Mouse (Mus musculus) thymus, postnatal 14 days (tissue): ENCODE results near the gene Adcy10.

Experiments
- DNase-seq: peaks from one replicate; pipeline ENCODE4 v3.0.0; 2021

The Adcy10 gene

DNA sequence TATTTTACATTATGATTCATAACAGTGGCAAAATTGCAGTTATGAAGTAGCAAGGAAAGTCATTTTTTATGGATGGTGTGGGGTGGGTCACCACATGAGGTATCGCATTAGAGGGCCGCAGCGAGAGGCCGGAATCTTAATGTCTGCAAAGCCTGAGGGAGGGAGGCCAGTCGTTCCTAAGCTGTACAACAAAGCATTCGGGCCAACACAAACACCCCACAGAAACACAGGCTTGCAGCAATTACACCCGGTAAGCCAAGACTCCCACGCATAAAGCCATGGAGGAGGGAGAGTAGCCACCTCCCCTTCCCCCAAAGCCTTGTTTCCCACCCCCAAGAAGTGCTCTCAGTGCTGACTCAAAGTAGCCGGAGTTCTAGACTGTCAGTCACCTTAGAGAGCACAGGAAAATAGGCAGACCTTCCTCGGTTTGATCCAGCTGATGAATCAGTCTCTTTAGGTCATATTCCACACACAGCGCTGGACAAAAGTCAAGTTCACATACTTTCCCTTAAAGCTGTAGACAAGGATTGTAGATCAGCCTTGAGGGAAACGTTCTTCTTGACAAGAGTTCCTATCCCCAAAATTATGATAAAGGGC, 51.2 kb downstream of the Adcy10 start:
- no peak for DNase-seq

DNA sequence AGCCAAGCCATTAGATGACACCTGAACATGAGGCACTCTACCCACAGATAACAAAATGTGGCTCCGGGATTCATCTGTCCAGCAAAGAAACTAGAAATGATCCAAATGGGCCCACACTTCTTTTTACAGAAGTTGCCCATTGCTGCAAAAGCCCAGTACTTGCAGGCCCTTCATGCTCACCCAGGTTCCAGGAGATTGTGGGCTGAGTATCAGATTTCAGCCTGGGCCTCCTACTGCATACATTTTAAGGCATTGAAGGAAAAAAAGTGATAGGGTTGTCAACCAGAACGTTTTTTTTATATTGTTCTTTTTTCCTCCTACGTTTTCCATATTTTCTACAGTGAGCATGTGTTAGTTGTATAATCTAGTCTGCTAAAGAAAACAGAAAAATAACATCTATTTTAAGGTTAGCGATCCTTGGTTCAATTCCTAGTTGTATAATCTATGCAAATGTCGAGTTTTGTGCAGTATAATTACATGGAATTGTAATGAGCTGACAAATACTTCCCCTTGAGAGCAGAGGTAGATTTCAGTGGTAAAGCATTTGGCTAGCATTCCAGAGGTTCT, 52.3 kb downstream of the Adcy10 start:
- no peak for DNase-seq

DNA sequence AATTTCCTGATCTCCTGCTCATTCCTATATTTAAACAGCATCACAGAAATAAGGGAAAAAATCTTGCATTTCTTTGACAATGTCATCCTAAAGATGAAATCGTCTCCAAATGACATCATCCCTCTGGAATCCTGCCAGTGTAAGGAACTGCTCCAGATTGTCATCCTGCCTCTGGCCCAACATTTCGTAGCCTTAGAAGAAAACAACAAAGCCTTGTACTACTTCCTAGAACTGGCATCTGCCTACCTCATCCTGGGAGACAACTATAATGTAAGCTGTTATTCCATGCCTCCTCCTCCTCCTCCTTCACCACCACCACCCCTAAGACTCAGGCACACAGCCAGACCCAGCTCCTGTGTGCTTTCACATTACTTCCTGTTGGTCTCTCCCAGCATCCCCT, 71.7 kb downstream of the Adcy10 start:
- DNase-seq, result no peak

DNA sequence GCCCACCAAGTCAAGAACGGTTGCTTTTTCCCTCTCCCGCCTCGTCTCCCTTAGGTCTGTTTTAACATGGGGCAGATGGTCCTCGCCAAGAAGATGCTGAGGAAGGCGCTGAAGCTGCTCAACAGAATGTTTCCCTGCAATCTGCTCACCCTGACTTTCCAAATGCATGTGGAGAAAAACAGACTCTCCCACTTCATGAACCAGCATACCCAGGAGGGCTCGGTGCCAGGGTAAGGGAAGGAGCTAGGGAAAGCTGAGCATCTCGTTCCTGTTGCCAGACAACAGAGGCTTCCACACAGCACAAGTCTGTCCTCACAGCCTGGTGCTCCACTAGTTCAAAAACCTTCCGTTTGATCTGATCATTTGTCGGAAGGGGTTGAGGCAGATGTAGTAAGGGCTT, 74.1 kb downstream of the Adcy10 start:
- DNase-seq, result no peak

DNA sequence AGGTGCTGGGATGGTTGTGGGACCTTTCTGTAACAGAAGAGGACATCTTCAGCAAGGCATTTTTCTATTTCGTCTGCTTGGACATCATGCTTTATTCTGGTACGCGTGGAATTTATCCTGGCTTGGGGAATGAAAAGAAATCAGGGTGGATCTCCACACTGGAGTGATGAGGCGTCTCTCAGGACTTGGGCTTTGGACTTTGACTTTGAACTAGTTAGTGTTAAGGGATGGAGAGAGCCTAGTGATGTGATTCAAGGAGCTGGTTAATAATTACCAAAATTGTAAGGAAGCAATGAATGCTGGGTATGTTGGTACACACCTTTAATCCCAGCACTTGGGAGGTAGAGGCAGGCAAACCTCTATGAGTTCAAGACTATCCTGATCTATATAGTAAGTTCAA, 80.3 kb downstream of the Adcy10 start:
- DNase-seq, result no peak

DNA sequence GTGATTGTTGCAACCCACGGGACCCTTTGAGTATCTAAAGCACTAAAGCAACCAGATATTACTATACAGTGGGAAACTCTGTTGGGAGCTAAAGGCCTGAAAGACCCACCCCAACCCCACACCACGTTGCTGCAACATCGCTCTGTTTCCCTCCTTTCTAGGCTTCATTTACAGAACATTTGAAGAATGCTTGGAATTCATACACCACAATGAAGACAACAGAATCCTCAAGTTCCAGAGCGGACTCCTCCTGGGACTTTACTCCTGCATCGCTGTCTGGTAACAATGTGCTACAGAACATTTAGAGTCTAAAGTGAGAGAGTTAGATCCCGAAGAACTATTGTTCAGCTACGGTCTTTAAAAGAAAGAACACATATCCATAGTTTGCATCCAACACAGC, 82.5 kb downstream of the Adcy10 start:
- DNase-seq, result no peak

DNA sequence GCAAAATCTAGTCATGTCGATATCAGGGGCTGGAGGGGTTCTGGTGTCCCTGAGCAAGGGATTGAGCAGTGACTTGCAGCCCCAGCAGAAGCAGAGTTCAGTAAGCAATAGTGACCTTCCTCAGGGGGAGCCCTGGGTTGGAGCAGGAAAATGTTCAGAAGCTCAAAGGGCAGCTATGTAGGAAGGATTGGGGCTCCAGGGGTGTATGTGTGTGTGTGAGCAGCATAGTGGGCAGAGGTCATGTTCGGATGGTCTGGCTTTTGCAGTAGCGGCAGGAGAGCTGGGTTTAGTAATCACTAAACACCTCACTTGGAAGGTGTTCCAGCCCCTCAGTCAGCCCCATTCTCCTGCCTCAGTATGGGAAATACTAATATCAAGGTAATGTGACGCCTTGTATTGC, 91.0 kb downstream of the Adcy10 start:
- DNase-seq, result no peak

DNA sequence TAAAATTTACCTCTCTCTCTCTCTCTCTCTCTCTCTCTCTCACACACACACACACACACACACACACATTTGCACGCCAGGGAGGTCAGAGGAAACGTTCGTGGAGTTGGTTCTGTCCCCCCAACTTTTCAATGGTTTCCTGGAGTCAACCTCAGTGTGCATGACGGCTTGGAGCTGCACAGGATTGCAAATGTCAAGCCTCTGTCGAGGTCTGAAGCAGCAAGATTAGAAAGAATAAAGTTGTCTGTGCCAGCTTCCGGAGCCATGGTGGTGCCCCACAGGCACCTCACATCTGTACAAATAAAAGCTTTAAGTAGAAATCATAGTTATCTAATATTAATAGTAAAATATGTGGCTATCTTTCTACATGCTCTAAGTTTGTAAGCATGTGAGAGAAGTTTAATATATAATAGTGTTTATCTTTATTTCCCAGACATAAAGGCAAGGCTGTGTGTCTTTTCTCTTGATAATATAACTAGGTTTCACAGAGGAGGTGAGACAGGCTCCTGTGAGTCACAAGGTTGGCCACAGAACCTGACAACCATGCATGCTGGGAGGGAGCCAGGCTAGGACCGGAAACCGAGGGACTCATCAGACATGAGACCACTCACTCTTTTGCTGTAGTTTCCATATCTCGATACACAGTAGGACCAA, 91.6 kb downstream of the Adcy10 start:
- no peak for DNase-seq

DNA sequence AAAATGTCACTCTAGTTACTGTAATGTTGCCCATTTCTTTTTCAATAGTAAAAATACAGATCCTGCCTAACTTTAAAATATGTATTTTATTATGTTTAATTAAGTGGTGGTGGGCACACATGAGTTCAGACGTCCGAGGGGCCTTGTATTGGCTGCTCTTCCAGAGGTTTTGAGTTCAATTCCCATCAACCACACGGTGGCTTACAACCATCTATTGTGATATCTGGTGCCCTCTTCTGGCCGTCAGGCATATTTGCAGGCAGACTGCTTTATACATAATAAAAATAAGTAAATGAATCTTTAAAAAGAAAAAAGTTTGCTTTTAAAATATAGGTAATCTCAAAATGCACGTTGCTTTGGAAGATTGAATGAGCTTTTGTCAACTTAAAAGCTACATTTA, 94.3 kb downstream of the Adcy10 start:
- DNase-seq, result peak; percentile 32

DNA sequence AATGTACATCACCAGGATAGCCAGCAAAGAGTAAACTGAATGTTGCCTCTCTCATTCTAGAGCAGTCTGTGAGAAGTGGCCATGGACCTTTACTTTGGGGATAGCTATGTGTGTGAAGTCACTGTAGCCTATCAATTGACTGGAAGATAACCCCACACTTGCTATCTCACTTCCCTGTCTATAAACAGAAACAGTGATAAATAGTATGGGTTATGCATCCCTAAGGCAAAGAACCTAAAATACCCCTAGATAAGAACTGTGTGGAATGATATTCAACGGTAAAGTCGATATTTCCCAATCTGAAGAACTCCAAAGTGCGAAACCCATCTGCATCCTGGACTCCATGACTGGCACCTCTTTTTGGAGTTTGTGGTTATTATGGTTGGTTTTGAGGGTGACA, 96.3 kb downstream of the Adcy10 start:
- no peak for DNase-seq

DNA sequence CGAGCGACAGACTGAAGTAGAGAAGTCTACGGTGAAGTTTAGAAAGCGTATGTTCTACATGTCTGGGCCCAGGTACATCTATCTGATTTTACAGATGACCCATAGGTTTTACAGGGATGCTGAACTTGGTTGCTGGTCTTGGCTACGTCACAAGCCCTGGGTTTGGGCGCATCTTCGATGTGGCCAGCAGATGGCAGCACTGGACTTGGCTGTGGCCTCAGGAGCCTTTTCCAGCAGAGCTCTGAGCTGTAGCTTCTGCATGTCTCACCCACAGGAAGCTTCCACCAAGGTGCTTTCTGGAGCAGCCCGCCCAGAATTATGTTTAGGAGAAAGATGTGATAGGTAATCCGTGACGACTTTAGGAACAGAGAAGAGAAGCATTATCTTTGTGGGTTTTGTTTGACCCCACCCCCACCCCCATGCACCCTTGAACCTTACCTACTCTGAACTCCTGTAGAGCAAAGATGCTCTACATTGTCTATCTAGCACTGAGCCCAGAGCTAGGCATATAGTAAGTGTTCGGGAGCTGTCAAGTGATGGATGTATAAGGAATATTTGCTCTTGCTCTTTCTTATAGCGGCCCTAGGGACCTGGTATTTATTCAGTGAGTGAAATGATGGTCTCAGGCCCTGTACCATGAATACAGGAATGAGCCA, 98.7 kb downstream of the Adcy10 start:
- DNase-seq, result peak; percentile 89

DNA sequence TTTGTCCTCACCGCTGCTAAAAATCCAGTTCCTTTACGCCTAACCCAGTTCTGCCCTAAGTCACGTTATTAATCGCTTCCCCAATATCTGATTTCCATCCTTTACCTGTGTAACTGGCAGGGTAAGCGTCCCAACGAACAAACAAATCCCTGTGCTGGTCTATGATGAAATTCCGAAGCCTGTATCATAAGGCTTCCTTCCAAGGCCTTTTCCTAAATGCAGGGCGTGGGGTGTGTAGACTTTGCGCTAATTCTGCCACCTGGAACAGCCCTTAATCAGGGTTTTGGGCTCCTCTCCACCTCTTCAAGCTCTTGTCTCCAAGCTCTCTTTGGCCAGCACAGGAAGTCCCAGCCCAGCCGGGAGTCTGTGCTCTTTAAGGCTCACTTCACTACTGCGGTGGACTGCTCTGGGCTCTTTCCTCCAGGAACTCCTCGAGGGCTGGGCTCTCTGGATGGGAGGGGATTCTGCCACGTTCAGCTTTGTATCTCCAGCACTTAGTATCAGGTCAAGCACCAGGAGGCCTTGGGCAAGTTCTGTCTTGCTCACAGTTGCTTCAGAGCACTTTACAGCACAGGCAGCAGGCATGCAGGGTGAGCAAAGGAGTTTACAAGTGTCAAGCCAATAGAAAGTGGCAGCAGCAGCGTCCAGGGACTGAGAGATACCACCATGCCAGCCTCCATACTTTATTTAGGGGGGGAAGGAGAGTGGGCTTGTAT, 100.6 kb downstream of the Adcy10 start:
- DNase-seq, result no peak

DNA sequence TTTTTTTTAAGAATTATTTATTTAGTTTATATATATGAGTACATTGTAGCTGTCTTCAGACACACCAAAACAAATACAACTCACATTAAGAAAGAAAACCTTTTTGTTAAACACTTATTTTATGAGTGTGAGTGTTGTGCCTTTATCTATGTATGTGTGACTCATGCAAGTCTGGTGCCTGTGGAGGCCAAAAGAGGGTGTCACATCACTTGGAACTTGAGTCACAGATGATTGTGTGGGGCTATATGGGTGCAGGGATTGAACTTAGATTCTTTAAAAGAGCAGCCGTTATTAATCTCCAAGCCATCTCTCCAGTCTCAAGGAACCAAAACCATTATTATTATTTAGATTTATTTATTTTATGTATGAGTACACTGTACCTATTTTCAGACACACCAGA, 101.4 kb downstream of the Adcy10 start:
- no peak for DNase-seq

DNA sequence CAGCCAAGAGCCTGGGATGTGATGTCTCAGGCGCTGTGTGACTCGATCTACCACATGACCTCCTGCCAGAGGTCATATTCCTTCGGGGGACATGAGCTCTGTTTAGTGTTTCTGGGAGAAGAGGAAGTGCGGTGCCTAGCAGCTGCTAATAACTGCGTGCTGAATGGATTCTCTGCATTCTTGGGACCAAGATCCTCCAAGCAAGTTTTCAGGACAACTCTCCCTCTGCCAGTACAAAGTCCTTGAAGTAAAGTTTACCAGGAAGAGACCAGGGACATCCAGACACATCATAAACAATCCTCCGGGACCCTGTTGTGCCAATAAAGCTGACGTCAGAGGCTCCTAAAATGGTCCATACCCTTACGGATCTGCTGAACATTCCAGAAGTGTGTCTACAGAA, 102.9 kb downstream of the Adcy10 start:
- no peak for DNase-seq

DNA sequence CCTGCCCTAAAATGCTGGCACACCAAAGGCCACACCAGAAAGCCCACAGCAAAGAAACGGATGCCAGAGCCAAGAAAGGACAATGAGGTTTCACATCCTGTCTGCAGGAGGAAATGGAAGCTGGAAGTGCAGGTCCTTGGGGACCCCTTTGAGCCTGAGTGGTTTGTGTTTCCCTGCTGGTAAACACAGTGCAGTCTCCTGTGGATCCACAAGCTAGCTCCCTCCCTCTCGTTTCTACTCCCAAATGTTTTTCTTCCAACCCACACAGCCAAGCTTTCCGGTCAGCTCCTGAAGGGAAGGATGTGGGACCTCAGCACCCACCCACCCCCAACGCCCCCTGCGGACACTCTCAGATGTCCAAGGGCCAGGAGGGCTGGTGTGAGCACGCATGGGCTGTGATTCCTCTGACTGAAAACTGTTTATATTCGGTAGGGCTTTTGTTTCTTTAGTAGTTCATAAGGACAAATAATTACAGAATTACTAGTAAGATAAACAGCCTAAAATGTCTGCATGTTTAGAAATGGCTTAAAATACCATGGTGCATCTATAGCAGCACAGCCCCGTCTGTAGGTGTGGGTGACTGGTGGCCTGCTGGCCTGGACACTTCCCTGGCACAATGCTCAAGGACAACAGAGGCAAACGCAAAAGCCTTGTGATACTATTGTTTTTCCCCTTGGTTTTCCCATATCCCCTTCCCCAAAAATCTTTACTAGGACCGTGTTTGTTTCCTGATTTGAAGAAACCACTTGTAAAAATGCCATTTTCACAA, 104.5 kb downstream of the Adcy10 start:
- no peak for DNase-seq

DNA sequence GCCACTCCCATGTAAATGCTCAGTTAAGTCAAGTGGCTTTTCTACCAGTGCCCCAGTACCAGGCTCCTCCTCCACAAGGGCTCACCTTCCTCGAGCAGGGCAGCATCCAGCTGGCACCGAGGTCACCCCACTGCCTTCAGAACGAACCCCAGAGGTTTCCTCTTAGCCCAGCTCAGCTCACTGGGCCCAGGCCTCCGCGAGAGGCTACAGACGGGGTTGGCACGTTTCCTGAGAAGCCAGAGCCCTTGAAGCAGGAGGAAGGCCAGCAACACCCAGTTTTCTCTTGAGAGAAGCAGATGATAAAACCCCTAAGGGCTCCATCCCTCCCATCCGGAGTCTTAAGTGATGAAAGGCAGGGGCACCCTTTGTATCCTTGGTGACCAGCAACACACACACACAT, 105.8 kb downstream of the Adcy10 start:
- DNase-seq, result no peak

DNA sequence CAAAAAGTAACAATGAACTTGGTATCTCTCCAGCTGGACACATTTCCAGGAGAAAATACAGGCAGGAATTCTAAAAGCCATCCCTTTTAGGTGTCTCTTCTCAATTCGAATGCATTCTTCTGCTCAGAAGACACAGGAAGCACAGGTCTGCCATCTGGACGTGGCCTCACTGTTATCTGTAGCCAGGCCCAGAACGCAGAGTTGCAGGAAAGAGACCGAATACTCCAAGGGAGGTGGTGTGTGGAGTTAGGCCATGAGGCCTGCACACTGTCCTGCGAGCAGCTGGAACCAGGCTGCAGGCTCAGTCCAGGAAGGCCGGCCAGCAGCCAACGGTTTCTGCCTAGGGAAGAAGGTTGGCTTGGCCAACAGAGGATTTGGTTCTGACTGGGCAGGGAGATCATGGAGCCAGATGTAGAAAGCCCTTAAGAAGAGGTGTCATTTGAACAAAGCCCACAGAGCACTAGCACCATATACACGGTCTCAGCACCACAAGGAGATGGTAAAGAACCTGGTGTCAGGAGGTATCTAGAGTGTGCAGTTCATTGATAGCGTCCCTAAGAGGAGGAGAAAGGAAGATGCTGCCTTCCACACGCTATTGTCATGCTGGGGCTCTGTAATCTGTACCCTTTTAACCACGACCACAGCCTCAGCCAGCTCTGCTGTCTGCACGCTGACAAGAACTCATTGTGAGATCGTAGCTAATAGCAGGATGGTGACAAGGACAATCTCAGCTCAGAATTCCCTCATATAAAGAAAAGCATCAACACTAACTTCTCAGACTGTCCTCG, 107.5 kb downstream of the Adcy10 start:
- no peak for DNase-seq

DNA sequence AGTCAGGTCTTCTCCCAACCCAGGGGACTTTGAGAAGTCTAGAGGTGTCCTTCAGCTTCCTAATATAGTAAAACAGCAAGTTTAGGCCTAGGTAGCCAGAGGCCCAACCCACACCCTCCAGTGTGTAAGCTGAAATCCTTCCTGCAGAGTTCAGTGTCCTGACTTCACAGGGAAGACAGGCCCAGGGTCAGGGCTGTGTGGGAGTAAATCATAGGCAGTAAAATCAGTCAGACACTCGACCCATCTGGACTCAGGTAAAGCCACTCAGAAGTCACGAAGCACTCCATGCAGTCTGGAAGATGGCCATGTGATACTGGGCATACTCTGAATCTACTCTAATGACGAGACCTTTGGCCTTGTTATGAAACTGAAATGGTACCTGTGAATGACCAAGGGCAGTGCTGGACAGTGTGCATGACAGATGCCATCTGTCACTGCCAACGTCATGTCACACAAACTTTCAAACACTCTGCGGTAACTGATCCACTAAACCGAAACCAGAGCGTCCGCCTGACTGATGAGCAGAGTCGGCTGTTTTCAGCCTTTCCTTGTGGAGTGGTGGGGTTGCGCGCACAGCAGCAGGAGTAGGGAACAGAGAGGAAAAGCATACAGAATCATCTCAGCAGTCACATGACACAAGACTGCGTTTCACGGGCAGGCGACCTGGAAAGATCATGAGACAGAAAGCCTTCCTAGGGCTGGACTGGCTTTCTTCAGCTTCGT, 109.9 kb downstream of the Adcy10 start:
- no peak for DNase-seq

DNA sequence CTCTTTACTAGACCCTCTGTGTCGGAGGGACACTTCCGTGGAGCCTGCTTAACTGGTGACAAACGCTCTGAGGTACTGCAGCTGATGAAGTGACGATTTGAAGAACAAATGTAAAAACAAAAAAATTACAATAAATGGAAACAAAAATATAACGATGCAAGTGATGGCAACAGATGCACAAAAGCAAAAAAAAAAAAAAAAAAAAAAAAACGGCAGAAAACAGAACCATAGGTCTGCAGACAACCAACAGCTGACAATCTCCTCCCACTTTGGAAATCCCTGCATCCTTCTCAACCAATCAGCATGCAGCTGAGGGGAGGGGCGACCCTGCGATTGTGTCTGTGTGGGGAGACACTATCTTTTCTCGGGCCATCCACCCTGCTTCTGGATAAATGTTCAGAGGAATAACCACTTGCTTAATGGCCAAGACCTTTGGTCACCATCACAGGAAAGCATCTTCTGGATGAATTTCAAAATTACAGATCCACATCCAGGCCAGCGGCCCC, 116.8 kb downstream of the Adcy10 start:
- DNase-seq, result no peak

DNA sequence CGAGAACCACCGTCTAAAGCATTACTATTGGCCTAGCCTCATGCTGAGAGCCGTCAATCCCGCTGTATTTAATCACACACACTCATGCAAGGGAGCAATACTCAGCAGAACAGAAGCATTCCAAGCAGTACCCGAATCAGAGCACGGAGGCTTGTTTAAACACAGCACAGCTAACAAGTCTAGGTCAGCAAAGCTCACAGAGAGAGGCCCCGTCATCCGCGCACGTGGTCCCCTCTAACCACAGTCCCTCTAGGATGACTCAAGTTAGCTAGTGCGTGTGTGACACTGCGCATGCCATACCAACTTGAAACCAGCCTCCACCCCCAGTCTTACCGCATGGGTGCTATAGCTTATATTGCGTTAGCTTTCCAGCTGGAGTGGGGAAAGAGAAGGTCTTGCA, 118.2 kb downstream of the Adcy10 start:
- DNase-seq, result peak; percentile 14

DNA sequence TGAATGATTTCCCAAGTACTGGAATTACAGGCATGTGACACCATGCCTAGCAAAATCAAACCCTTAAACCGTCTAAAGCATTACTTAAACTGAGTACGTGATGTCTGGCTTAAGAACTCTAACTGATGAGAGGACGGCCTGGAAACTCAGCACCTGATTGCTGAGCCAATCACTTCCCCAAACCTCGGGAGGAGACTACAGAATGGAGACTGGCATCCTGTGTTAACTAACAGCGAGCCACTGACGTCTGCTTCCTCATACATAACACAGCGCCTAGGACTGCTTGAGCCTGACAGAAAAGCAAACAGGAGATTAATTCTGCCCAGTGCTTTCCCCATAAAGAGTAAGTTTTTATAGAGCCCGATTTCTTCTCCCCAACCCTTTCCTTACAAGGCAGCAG, 119.2 kb downstream of the Adcy10 start:
- no peak for DNase-seq
